Mouse (Mus musculus) kidney, adult 8-10 months (tissue): ENCODE results near the gene Nacad.
"Not testable (repeated sequence)": the region's sequence is repeated elsewhere in the genome, so short reads cannot be mapped to it uniquely, and the experiment has no call there.

Source experiments
- DNase-seq, 2 experiments: peaks; one replicate each; pipeline ENCODE4 v3.0.0; 2022

Gene Nacad

GRCm38 (mm10) chr11:6605491-6606399 lies at the start of gene Nacad:
TSS of gene Nacad (minus strand) at chr11:6606053.
- no peak for DNase-seq

- peak; percentile 60 to 87 for DNase-seq
Observed at GRCm38 (mm10) chr11:6654903-6655302, 49.0 kb upstream of the Nacad start.

GRCm38 (mm10) chr11:6652978-6653377 lies 47.1 kb upstream of the Nacad start:
- not testable (repeated sequence) for DNase-seq

- DNase-seq, result no peak
Observed at GRCm38 (mm10) chr11:6650519-6650918, 44.7 kb upstream of the Nacad start.

GRCm38 (mm10) chr11:6647831-6648724 lies 42.2 kb upstream of the Nacad start:
- no peak for DNase-seq

GRCm38 (mm10) chr11:6644566-6644965 lies 38.7 kb upstream of the Nacad start:
- DNase-seq, result no peak

- no peak for DNase-seq
Observed at GRCm38 (mm10) chr11:6639072-6639471, 33.2 kb upstream of the Nacad start.

- no peak for DNase-seq
Observed at GRCm38 (mm10) chr11:6638537-6638936, 32.7 kb upstream of the Nacad start, which contains the start of gene Wap. TSS of gene Wap (minus strand) at chr11:6638637.

GRCm38 (mm10) chr11:6636150-6636549 lies 30.3 kb upstream of the Nacad start:
- DNase-seq, result no peak

- DNase-seq, result no peak
Observed at GRCm38 (mm10) chr11:6629655-6630054, 23.8 kb upstream of the Nacad start.

GRCm38 (mm10) chr11:6628568-6628967 lies 22.7 kb upstream of the Nacad start:
- DNase-seq, result peak in 1 of 2 experiments; percentile 53

- no peak for DNase-seq
Observed at GRCm38 (mm10) chr11:6627731-6628130, 21.9 kb upstream of the Nacad start.

GRCm38 (mm10) chr11:6626388-6626772 lies 20.5 kb upstream of the Nacad start:
- no peak for DNase-seq

- DNase-seq, result peak; percentile 91 to 92
Observed at GRCm38 (mm10) chr11:6625478-6626387, 19.9 kb upstream of the Nacad start, which contains the start of gene Tbrg4. TSS of gene Tbrg4 (minus strand) at chr11:6626067.

- DNase-seq, result no peak
Observed at GRCm38 (mm10) chr11:6624619-6625382, 18.9 kb upstream of the Nacad start.

- DNase-seq, result no peak
Observed at GRCm38 (mm10) chr11:6623704-6624103, 17.9 kb upstream of the Nacad start.

GRCm38 (mm10) chr11:6615250-6616205 lies 9.7 kb upstream of the Nacad start:
- peak in 1 of 2 experiments; percentile 34 for DNase-seq

GRCm38 (mm10) chr11:6605021-6605481 lies 802 bp downstream of the Nacad start:
- no peak for DNase-seq

GRCm38 (mm10) chr11:6604604-6604936 lies 1.3 kb downstream of the Nacad start:
- no peak for DNase-seq

GRCm38 (mm10) chr11:6603887-6604603 lies 1.8 kb downstream of the Nacad start:
- no peak for DNase-seq
